Mouse (Mus musculus) midbrain, embryonic 16.5 days (tissue): ENCODE measurements at regions not wholly inside any gene's neighbourhood (a gene's known extent, or its start where the extent isn't known, plus 50 kb on each side); places are given as distances from the start of the nearest gene placed in this dataset.

ENCODE experiments used
- ATAC-seq: fragments of 200-750 bp; cut with Nextera tagmentation; 2 replicates; pipeline ENCODE4 v1.8.0; 2017; ENCODE audit warnings: moderate TSS enrichment
- H3K27ac ChIP-seq: fragments of 300-500 bp; sonication (generic); 2 replicates; pipeline ENCODE4 v1.5.1; 2014; ENCODE audit warnings: mild to moderate bottlenecking, low read length, mixed read lengths
- H3K27me3 ChIP-seq: fragments of 300-500 bp; sonication (generic); 2 replicates; pipeline ENCODE4 v1.6.1; 2014; ENCODE audit warnings: low read depth, low read length, mixed read lengths; ENCODE audit not compliant: control insufficient read depth, insufficient read depth
- H3K36me3 ChIP-seq: fragments of 300-500 bp; sonication (generic); 2 replicates; pipeline ENCODE4 v1.6.1; 2014; ENCODE audit warnings: mild to moderate bottlenecking, low read length, moderate library complexity, mixed read lengths; ENCODE audit not compliant: control insufficient read depth, insufficient read depth
- H3K4me1 ChIP-seq: fragments of 300-500 bp; sonication (generic); 2 replicates; pipeline ENCODE4 v1.6.1; 2014; ENCODE audit warnings: mild to moderate bottlenecking, low read length, mixed read lengths; ENCODE audit not compliant: control insufficient read depth, insufficient read depth
- H3K4me2 ChIP-seq: fragments of 300-500 bp; sonication (generic); 2 replicates; pipeline ENCODE4 v1.6.1; 2014; ENCODE audit warnings: mild to moderate bottlenecking, low read length, mixed read lengths
- H3K4me3 ChIP-seq: fragments of 300-500 bp; sonication (generic); 2 replicates; pipeline ENCODE4 v1.5.1; 2014; ENCODE audit warnings: low read depth, mild to moderate bottlenecking, low read length, moderate library complexity, mixed read lengths
- H3K9ac ChIP-seq: fragments of 300-500 bp; sonication (generic); 2 replicates; pipeline ENCODE4 v1.6.1; 2014; ENCODE audit warnings: low read depth, low read length, mixed read lengths
- H3K9me3 ChIP-seq: fragments of 300-500 bp; sonication (generic); replicated peaks from 2 replicates; pipeline ENCODE4 v1.6.1; 2014; ENCODE audit warnings: mild to moderate bottlenecking, low read length, mixed read lengths; ENCODE audit not compliant: control insufficient read depth, poor library complexity, severe bottlenecking
- WGBS: fragments of 180-500 bp; shearing (Covaris S2); extraction: QIAGEN DNeasy Blood & Tissue Kit; methylation state at CpG from one replicate; pipeline ENCODE4 v1.1.7; 2014; 5-methylcytosine and 5-hydroxymethylcytosine counted together

DNA sequence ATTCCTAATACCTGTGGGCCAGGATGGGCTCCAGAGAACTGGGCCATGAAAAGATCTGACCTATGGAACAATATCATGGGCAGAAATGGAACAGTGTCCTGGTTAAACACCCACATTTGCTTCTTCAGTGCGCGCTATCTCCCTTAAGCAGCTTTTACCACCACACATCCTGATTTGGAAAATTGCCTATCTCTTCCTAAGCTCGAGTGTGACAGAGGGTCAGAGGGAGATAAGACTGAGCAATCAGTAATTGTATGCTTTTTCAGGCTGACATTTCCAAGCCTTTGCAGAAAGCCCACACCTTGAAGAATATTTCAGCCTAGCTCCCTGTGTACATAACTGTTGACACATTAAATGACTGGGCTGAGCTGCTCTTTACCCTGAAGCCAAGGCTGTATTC is 93.5 kb upstream of the Atxn1 start:
- Histone ChIP-seq H3K9me3 (no peaks in the 10 kb centered on the region), H3K4me2 (no peak overlapping the region), H3K4me1 (no peaks in the 10 kb centered on the region), H3K36me3 (no peaks in the 10 kb centered on the region), H3K9ac (no peak overlapping the region), H3K4me3 (no peak overlapping the region), H3K27ac (no peak overlapping the region), H3K27me3 (no peaks in the 10 kb centered on the region)
- WGBS, result 86% methylated on average over 3 of the region's 3 CpGs
- ATAC-seq, result no peak

DNA sequence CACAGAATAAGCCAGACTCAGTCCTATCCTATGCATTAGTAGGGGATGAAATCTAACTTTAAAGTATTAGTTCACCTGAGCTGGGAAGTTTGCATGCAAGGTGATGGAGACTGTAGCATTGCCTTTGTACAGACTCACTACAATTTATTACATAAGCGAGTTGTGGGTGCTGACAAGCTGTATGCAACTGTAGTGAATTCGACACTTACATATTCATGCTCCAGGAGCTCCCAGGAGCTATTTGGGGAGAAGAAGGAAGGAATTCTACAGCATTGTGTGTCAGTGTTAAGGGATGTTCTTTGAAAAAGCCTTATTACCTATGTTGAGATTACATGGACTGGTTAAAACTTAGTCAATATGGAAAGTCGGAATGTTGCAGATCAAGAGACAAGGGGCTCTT is 90.6 kb upstream of the Atxn1 start:
- no peak overlapping the region for H3K9ac ChIP-seq
- no peak overlapping the region for H3K27ac ChIP-seq
- no peak for ATAC-seq
- H3K36me3 ChIP-seq, result no peaks in the 10 kb centered on the region
- no peak overlapping the region for H3K4me3 ChIP-seq
- no peaks in the 10 kb centered on the region for H3K4me1 ChIP-seq
- H3K4me2 ChIP-seq, result no peak overlapping the region
- H3K27me3 ChIP-seq, result no peaks in the 10 kb centered on the region
- WGBS, result 84% methylated on average over 3 of the region's 3 CpGs
- H3K9me3 ChIP-seq, result no peaks in the 10 kb centered on the region

DNA sequence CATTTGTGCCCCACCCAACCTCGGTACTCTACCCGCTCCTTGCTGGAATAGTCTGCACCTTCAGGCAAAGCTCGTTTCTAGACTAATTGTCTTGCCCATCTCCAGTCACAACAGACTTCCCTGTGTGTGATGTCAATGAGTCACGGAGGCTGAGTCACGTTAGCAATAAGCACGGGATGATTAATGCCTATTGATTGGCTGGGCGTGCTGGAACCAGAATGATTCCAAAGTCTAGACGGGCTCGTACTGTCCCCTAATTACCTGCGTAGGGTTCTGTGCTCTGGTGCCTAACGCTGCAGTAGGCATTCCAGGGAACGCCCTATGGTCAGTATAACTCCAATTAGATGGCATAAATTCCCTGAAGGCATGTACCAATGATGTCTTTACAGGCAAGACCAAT is 78.8 kb upstream of the Atxn1 start:
- no peak for ATAC-seq
- Histone ChIP-seq H3K36me3 (no peaks in the 10 kb centered on the region), H3K9ac (no peak overlapping the region), H3K9me3 (no peaks in the 10 kb centered on the region), H3K4me1 (peaks cover 14% of the 10 kb centered on the region), H3K4me3 (no peak overlapping the region), H3K27ac (no peak overlapping the region), H3K4me2 (no peak overlapping the region), H3K27me3 (no peaks in the 10 kb centered on the region)
- WGBS, result 66% methylated on average over 12 of the region's 12 CpGs

DNA sequence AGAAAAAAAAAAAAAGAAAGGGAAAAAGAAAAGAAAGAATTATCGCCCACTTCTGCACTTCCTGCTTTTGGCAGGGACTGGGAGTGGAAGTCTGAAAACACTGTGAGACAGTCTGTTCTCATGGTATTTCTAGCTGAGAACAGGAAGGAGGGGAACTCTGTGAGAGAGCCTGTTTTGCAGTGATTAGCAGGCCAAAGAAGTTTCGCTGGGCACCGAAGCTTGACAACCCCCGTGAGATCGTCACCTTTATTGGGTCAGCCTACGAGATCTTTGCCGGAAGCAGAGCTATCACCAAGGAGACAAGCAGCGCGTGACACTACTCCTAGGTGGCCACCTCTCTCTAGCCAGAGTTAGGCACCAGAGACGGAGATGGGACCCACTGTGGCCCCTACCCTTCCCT is 78.2 kb upstream of the Atxn1 start:
- no peak overlapping the region for H3K27ac ChIP-seq
- 48% methylated on average over 10 of the region's 10 CpGs for WGBS

DNA sequence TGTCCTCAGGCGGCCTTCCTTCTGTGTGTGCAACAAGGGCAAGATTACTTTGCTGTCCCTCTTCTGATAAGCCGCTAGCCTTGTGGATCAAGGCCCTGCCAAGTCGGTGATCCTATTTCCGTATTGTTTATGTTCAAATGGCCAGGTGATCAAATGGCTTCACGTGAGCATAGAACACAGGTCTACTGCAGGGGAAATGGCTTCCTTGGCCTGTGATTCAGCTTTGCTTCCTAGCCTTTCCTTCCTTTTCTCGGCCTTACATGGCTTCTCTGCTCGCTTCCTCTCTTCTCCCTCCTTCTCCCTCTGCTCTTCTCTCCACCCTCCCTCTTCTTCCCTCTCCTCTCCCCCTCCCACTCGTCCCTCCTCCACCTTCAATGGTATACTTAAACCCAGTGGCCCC is 77.4 kb upstream of the Atxn1 start:
- no peaks in the 10 kb centered on the region for H3K27me3 ChIP-seq
- no peak overlapping the region for H3K4me3 ChIP-seq
- H3K4me1 ChIP-seq, result peaks cover 17% of the 10 kb centered on the region
- H3K4me2 ChIP-seq, result no peak overlapping the region
- 81% methylated on average over 8 of the region's 8 CpGs for WGBS
- H3K9ac ChIP-seq, result no peak overlapping the region
- ATAC-seq, result no peak
- no peak overlapping the region for H3K27ac ChIP-seq
- no peaks in the 10 kb centered on the region for H3K36me3 ChIP-seq
- H3K9me3 ChIP-seq, result no peaks in the 10 kb centered on the region

More for the DNA sequence above, 78.2 kb upstream of the Atxn1 start:
- Histone ChIP-seq H3K27me3 (no peaks in the 10 kb centered on the region), H3K9ac (no peak overlapping the region), H3K9me3 (no peaks in the 10 kb centered on the region), H3K4me2 (0 out of 2 replicates have a peak overlapping the region, but pooled peaks have one; percentile 6), H3K4me3 (no peak overlapping the region), H3K36me3 (no peaks in the 10 kb centered on the region), H3K4me1 (peaks cover 17% of the 10 kb centered on the region)
- no peak for ATAC-seq

DNA sequence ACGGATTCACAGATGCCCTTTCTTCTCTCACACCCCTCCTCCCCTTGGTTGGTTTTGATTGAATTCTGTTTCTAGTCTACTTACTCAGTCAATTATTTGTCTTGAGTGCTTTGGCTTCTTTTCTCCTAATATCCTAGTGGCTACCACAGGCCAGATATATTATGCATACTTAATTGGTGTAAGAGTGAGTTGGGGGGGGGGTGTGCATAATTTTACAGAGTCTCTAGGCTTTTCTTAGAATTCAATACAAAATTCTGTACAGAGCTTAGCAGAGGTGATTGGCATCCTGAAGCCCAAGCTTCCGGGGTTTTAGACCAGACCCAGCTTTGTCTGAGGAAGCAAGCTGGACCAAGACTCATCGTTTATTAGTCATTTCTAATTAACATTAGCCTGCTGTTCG is 76.7 kb upstream of the Atxn1 start:
- Histone ChIP-seq H3K4me1 (peaks cover 17% of the 10 kb centered on the region), H3K27me3 (no peaks in the 10 kb centered on the region), H3K9ac (no peak overlapping the region), H3K27ac (no peak overlapping the region), H3K4me3 (no peak overlapping the region), H3K9me3 (no peaks in the 10 kb centered on the region), H3K4me2 (no peak overlapping the region), H3K36me3 (no peaks in the 10 kb centered on the region)
- ATAC-seq, result no peak
- WGBS, result 62% methylated on average over 4 of the region's 4 CpGs

DNA sequence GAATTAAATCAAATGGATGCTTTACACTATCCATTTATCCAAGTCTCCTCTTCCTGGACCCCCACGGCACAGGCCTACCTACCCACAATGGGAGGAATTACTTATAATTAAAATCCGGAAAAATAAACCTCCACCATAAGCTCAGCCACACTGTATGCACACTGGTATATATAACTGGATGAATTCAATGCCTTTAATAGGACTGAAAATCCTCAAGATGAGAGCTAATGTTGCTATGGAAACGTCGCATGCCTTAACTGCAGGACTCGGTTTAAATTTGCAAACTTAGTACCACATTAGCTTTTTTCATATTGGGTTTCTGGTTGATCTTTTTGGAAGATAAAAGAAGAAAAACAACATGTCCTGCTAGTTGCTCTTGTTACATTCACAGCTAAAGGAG is 75.3 kb upstream of the Atxn1 start:
- Histone ChIP-seq H3K4me2 (no peak overlapping the region), H3K4me1 (peaks cover 17% of the 10 kb centered on the region), H3K27me3 (no peaks in the 10 kb centered on the region), H3K4me3 (no peak overlapping the region), H3K36me3 (no peaks in the 10 kb centered on the region), H3K27ac (peak overlapping the region; percentile 55), H3K9ac (no peak overlapping the region), H3K9me3 (no peaks in the 10 kb centered on the region)
- 47% methylated on average over 5 of the region's 5 CpGs for WGBS
- ATAC-seq, result peak; percentile 59; the same call in 1 of the 2 replicates

DNA sequence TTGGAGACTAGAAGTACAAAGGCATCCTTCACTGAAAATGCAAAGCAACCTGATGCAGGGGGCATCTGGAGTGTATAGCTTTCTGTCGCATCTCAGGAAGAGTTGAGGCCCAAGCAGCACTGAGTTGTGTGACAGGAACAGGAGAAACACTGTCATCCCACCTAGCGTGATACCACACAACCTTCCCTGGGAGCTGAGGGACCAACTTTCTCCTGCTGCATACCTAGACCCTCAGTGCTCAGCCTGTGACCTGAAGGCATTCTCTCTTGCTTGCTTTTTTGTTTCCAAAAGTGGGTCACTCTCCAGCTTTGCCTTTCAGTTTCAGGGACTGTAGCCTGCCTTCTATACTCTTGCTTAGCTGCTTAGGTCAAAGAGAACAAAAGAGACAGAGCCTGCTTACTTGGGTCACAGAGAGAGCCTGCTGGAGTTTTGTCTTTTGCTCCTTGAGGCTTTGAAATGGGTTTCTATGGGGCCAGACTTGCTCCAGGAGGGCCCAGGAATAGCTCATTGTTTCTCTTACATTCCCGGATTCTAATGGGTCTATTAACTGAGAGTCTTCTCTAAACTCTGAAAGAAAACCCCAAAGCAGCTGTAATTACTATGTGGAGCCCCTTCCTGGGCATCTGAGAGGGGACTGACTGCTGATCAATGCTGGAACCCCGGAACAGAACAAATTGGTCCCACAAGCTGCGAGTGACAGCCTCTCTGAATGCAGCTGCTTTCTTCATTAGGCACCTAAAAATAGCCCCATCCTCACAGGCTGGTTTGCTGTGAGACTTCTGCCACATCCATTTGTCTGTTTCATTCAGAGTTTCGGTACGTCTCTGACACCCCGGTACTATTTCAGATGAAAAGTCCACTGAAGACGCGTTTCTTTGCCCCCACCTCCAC is 73.9 kb upstream of the Atxn1 start:
- ATAC-seq, result no peak

DNA sequence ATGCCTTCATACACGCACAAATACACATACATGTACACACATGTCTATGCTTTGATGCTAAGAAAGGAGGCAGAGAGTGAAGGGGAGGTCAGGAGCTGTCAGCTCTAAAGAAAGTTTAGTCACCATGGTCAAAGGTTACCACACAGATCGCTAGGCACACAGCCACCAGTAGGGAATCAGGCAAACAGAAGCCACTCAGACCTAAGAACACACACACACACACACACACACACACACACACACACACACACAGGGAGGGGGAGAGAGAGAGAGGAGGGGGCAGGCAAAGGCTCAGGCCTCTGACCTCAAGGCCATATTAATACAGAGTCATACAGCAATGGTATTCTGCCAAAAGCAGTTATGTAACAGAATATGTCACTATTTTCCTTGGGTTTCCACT is 67.5 kb upstream of the Atxn1 start:
- Histone ChIP-seq H3K9me3 (no peaks in the 10 kb centered on the region), H3K4me3 (no peak overlapping the region), H3K9ac (no peak overlapping the region), H3K4me2 (no peak overlapping the region), H3K27me3 (no peaks in the 10 kb centered on the region), H3K27ac (no peak overlapping the region), H3K4me1 (no peaks in the 10 kb centered on the region), H3K36me3 (no peaks in the 10 kb centered on the region)
- 76% methylated on average over 2 of the region's 2 CpGs for WGBS
- ATAC-seq, result no peak

More for the DNA sequence above, 73.9 kb upstream of the Atxn1 start:
- Histone ChIP-seq H3K9me3 (no peaks in the 10 kb centered on the region), H3K4me1 (peaks cover 14% of the 10 kb centered on the region), H3K27ac (no peak overlapping the region), H3K4me2 (no peak overlapping the region), H3K4me3 (no peak overlapping the region), H3K9ac (no peak overlapping the region), H3K27me3 (no peaks in the 10 kb centered on the region), H3K36me3 (no peaks in the 10 kb centered on the region)
- WGBS, result 21% methylated on average over 10 of the region's 10 CpGs
